Mouse (Mus musculus) embryo, embryonic 11 days (tissue): ENCODE measurements around the gene Elmsan1.
A peak's percentile ranks its signal among the peaks of the same experiment; 100 is the strongest.

Experiments
- DNase-seq: peaks from one replicate; pipeline ENCODE4 v3.0.0-alpha.2; 2015

Gene Elmsan1

DNA sequence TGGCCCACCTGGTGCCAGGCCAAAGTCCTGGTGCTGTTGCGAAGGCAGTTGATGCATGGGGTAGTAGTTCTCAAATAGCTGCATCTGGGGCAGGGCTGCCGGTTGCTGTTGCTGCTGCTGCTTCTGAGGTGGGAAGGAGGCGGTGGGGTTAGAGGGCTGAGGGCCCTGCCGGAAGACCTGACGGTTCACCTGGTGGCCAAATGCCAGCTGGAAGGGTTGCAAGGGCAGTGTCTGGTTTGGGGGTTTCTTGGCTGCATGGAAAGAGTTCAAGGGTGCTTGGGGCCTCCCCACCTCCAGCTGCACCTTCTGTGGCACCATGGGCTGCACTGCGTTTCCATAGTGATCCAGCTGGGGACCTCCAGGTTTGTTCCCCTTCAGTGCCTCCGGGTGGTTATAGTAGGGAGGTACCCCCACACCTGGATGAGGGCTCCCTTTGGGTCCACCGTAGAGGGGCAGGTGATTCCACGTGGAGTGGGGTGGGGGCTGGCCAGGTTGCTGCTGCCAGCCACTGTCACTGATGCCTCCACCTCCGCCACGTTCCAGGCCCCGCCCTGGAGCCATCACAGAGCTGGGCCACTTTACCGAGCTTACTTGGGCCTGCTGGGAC lies 45.3 kb downstream of the Elmsan1 start:
- DNase-seq = no peak

DNA sequence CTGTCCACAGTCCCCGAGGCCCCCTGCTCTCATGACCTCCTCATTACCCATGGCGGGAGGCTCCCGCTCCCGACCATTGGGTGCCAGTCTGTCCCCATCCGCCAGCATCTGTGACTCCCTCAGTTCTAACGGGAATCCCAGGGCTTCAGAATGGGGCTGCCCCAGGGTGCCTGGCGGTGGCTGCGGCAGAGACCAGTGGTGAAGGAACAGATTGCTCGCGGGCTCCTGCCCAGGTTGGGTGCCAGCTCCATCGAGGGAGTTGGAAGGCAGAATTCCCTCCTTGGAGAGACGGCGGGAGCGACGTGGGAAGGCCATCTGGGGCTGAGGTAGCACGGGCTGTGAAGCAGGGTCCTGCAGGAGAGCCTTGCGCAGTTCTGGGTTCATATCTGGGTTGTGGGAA lies 45.8 kb downstream of the Elmsan1 start:
- no peak for DNase-seq

DNA sequence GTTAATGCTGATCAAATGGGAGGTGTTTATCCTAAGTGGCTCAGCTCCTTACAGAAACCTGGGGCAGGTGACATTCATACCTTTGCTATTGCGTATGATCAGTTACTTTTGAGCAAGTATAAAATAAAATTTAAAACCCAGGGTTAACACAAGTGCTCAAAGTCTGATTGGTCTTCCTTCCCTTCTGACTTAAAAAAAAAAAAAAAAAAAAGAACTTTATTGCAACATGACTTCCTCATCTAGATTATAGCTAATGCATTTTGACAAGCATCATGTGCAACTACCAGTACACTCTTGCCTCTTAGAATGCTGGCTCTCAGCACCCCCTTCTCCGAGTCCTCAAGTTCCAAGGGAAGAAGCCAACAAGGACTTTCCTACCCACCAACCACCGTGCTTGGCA lies 46.5 kb downstream of the Elmsan1 start:
- DNase-seq = no peak

DNA sequence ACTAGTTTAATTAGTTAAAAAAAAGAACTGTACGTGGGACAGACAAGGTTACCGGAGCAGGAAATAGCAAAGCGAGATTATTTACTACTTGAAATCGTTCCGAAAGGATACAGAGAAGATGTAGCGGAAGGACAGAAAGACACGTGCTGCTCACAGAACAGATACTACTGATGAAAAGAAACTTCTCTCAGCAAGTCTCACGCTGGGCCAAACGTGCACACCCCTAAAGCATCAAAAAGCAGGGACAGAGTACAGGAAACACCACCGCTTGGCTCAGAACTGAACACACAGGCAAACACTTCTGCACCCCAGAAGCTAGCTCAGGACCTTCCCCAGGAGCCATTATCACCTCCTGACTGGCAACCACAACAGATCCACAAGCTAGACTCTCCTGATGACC lies 48.1 kb downstream of the Elmsan1 start:
- DNase-seq = no peak

DNA sequence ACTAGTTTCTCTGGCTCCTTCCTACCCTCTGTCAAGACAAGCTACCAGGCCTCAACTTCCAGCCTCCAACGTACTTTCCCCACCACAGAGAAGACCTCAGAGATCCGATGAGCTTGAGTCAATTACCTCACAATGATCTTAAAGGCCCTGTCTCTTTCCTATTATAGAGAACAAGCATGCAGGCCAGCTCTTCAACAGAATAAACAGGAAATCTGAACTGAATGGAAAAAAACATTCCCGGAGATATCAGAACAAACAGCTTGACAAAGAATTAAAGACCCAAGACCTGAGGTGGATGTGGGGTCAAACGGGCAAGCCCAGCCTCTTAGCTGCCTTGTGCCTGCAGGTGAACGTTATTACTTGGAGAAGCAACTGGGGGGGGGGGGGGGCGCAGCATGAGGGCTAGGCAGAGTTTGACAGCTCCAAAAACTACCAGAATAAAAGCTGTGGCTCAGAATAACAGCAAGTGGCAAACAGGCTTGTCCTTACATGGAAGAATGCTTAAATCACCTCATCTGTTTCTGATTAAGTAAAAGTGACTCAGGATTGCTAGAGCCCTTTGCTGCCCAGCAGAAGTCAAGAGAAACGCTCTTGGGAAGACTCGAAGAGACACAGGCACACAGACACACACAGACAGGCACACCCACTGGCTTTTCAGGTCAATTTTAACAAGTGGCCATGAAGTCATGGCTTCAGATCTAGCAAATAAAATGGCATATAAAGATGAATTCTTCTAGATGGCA lies 52.9 kb downstream of the Elmsan1 start:
- DNase-seq = peak; percentile 50

DNA sequence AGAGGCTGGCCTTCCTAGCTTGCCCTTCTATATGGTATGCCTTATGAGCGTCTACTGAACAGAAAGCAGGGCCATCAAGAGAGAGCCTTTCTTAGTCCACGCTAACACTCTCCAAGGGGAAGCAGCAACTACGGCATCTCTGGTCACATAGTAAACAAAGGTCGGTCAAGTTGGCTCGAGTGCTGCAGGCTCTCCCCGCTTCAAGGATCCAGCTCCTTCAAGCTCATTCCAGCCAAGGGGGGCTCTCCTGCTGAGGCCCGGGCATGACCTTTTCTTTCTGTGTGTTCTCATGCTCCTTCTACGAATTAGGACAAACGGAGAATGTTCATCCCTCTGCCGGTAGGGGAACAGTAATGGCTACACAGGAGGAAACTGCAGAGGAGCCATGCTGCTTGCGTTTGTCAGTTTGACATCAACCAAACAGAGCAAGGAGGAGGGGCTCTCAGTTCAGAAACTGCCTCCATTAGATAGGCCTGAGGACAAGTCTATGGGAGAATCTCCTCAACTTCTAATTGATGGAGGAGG lies 55.0 kb downstream of the Elmsan1 start:
- DNase-seq = no peak

DNA sequence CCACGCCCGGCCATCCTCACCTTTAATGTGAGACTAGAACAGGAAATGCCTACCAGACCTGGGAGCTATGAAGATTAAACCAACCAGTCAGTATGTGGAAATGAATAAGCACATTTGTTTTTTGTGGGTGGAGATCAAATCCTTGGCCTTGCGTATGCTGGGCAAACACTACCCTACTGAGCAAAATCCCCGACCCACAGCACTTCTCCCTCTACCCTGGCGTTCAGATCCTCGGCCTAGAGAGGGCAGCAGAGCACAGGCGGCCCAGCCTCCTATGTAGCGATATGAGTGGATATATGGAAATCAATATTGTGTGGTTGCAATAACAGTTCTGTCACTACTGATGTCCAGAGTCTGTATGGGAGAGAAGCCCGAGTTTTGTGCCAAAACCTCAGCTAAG lies 55.5 kb downstream of the Elmsan1 start:
- DNase-seq = peak; percentile 39

DNA sequence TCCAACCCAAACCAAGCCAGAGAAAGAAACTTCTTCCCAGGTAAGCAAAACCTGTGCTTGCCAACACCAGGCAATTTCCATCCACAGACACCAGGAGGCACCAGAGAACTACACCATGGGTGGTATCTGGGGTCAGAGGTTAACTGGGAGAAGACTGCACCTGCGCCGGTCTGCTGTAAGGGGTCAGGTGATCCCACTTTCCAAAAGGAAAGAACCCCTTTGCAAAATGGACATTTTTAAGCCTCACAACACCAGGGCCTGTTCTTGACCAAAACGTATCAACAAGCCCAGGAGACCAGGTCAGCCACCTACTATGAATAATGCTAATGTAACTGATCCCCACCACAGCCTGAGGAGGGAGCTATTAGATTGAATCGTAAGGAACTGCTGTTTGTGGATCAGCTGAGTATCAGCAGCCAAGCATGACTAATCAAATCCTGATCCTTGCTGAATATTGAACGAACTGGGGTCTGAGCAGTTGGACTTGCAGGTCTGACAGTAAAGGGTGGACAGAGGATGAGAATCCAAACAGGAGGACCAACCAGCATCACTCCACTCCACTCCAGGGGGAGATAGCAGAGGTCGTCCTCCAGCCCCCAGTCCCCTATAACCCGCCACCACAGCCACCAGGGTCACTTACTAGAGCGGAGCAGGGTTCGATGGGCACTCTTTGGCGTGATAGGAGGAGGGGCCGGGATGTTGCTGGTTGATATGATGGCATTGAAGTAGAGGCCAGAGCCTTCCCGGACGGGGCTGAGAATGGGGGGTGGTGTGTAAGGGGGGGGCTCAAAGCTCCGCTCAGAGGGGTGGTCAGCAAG lies 56.9 kb downstream of the Elmsan1 start:
- DNase-seq = peak; percentile 48

DNA sequence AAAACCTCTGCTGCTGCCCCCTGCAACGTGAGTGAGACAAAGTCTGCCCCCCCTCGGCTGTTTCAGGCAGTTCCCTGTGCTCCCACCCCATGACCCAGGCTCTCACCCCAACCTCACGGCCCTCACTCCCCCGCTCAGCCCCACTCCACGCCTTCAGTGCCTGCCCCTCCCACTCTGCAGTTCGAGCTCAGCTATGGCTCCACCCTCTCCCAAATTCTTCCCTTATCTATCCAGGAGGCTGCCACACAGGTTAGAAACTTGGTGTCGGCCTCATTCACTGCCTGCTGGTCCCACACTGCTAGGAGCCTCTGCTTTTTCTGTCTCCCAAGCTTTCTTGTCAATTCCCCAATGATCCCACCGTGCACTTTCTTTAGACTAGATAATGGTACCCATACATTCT lies 57.6 kb downstream of the Elmsan1 start:
- DNase-seq = no peak

DNA sequence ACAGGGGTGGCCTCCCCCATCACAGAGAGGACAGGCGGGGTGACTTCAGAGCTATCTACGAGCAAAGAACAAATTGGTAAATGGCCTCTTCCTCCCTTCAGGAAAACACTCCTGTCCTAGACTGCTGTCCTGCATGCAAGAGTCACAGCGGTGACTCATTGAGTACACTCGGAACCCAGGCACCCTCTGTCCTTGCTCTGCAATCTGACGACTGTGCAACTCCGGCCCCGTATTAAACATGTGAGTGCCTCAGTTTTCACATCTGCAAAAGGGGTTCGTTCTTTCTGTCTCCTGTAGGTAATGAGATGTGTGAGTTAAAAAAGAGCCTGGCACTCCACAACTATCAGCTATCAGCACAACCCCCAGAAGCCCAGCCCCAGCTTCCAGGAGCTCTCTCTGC lies 58.2 kb downstream of the Elmsan1 start:
- no peak for DNase-seq

DNA sequence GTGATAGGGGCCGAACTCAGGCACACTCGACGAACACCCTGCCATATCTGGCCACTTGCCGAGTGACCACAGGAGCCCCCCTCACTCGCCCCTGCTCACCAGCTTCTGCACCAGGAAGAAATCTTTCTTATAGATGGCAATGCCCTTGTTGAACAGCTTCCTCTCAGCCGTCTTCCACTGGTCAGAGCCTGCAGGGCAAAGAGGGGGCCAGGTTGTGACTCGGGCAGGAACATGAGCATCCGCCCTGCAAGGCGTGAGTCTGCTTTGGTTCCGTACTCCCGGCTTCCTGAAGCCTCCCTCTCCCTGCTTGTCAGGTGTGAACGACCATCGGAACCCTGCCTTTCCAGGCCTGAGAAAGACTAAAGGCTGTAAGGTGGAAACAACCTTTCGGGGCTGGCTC lies 60.5 kb downstream of the Elmsan1 start:
- no peak for DNase-seq

DNA sequence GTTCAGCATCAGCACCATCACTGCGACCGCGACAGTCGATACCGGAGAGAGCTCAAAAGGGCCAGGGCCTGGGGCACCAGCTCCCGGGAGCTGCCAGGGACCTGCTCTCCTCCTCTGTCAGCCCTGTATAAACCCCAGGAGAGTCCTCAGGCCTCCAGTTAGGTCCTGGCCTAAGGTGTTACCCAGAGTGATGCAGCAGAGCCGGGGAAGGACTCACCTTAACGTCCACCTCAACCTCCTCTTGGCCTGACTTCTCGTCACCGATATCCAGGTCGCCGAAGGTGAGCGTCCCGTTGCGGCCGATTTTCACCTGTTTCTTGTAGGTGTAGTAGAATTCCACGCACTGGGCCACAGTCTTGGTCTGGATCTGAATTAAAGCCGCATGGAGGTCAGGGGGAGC lies 62.5 kb downstream of the Elmsan1 start:
- no peak for DNase-seq

DNA sequence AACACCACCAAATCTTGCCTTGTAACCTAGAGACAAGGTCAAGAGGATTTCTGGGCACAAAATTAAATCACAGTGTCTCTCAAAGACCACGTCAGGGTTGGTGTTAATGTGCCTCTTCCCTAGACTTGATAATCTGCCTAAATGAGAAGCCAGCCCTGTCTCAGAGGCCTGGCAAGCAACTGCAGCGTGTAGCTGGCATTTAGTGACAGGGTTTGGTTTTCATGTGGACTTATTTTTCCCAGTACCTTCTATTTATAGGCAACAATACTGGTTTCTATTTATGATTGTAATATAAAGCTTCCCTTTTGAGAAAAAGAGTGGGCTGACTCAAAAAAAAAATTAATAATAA lies 63.2 kb downstream of the Elmsan1 start:
- no peak for DNase-seq

DNA sequence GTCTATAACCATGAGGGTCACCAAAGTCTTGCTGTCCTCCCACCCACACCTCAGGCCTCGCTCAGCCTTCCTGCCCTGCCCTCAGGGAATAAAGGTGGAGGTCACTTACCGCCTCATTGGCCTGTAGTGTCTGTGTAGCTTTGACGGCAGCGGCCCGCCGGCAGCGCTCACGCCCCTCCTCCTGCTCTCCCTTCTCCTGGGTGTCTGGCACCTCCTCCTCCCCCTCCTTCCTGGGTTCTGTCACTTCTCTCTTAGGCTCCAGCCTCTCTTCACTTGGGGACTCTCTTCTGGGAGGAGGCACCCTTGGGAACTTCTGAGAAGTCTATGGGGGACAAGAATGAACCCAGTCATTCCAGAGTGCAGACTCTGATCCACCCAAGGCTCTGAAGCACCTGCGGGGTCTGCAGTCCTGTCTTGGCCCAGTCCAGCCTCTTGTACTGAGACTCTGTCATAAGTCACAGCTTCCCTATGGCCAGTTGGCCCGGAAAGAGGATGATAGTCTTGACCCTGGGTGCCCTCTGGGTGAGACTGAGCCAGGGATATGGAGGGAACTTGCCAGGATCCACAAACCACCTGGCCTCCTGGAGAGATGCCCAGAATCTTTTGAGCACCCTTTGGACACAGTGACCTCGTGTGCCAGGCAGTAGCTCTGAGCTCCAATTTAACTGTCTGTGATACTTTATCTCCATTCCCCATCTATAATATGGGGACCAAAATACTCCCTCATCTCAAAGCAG lies 63.7 kb downstream of the Elmsan1 start:
- DNase-seq = no peak

DNA sequence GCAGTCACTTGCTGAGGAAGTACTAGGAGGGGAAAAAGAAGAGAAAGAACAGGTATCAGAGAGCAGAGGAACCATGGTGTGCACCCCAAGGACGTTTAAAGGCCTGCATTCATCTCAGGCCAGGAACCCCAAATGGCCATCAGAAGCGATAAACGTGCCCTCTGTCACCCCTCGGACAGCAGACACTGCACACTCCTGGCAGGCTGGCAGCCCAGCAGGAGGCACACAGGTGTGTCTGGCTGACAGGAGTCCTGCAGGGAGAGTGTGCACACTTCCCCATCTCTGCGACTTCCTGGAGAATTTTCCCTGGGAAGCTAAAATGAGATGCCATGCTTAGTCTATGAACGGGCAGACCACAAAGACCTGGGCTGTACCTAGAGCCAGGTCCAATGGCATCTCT lies 65.3 kb downstream of the Elmsan1 start:
- DNase-seq = no peak

DNA sequence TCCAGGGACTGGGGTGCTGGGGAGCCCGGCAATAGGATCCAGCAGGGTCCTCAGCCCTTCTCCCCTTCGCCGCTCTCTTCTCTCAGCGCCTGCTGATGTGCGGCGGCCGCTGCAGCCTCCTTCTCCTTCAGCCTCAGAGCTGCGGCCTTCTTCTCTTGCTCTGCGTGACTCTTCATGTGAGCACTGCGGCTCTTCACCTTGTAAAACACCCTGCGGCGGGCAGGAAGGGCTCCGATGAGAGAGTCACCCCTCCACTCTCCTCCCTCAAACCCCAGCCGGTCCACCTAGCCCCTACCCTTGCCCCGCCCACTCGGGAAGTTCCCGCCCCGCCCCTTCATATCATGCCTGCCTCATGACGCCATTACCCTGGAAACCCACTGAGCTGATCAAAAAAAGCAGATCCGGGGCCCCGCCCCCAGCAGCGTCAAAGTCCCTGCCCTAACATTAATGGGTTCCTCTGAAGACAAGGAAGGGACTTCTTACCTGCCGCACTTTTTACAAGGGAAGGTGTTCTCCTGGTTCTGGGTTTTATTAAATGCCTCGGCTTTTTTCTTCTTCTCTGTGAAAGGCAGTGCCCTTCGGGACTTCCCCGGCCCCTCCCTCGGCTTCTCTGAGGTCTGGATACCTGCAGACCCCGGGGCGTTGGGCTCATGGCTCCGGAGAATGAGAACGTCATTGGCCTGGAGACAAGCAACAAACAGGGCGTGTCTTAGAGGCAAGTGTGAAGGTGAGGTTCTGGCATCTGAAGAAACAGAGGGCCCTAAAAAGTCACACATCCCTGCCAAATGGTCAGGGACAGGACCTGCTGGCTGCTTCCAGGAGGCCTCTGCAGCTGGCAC lies 66.1 kb downstream of the Elmsan1 start:
- peak; percentile 39 for DNase-seq

DNA sequence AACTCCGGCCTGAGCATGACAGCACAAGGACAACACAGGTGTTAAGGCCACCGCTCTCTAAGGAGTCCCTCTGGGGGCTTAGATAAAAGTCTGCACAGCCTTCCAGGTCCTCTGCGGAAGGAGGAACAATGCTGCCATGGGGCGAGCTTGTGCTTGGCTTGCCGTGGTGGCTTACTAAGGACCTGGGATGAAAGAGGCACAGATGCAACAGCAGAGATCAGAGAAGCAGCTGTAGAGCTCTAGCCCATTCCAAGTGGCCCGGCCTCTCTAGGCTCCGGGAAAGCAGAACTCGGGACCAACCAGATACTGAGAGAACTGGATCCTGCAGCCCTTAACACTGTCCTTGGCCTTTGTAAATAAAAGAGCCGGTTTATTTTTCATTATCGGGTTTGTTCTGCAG lies 66.8 kb downstream of the Elmsan1 start:
- no peak for DNase-seq

DNA sequence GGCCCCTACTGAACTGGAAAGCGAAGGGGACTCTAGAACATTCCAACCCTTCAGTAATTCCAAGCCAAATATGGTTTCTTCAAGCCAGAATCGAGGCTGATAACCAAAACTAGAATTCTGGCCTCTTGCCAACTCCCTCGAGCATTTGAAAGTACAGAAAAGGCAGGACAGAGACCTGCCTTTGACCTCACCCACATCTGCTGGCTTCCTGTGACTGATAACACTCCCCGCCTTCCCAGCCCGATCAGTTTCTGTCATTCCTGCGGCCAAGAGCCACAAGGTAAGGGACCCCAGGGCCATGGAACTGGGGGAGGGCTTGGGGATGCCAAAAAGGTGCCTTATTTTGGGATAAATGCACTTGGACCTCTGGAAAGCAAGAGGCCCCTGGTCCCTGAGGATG lies 67.7 kb downstream of the Elmsan1 start:
- DNase-seq = no peak

DNA sequence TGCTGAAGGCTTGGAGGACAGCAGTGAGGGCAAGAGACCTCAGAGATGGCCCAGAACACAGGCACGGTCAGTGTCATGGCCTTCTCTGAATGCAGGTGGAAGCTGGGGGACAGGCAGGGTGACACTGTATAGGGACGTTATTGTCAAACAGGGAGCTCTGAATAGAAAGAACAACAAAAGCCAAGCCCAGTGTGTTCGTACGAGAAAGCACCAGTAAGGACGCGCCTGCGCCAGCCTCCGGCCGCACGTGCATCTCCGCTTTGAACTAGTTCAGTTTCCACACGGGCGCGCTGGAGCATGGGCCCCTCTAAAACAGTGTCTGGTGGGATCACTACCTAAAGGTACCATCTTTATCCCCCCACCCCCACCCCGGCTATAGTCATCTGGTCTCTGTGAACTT lies 68.7 kb downstream of the Elmsan1 start:
- no peak for DNase-seq

DNA sequence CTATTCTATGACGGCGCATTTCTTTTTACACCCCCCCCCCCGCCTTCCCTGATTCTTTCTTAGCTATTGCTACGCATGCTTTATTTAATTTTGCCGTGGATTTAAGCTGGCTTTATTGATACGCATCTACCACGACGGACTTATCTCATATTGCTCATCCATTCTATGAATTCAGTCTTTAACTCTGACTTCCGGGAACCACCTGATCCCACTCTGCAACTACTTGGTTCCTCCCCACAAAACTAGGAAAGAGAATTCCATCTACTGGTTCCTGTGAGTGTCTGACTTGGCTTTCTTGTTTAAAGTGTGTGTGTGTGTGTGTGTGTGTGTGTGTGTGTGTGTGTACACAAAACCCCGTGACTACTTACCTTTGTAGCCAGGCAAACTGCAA lies 70.1 kb downstream of the Elmsan1 start:
- DNase-seq = no peak

DNA sequence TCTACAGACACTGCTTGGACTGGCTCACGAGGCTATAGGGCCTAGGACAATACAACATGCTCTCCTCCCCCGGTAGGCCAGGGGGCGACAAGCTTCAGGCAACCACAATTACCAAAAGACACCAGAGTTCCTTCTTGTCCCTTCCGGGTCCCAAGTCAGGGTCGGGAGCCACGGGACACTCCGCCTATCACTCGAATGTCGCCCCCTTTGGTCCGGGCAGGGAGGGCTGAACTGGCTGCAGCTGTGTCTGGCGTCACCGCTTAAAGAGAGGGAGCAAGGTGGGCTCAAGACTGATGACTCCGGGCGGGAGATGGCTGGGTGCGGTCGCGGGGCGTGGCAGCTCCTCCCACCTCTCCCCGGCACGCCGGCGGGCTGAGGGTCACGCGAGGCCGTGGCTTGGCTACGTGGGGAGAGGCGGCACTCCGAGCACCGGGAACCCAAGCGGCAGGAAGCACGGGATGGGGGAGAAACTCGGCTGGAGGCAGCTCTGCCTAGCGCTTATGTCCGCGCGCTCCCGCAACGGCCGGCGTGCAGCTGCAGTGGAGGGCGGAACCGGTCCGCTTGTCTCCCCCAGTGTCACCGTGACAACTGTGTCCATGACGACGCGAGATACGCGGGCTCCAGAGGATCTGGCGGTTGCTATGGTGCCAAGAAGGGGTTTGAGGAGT lies 70.6 kb downstream of the Elmsan1 start, which contains the start of gene Pnma1:
Pnma1 (minus strand) TSS at position 536 of the 668 bp plus-strand sequence.
- DNase-seq = peak; percentile 93
